Comparison of ENCODE assay signal across 27 mouse cellular contexts in the genomic region with DNA sequence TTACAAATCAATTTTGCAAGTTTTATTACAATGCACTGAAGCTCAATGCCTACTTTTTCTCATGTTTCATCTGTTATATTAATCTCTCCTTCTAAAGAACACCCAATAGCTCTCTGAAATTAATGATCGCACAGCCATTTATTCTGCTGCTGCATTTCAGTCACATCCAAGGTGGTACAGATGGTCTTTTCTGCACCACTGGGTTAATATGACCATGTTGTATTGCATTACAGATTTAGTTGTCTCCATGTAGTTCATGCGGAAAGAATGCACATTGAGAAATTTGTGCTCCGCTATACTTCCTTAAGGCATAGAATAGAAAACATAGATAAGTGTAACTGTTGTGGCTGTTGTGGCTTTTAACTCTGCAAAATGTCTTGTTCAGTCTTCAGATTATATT.
DNase-seq lines count a peak whose midpoint lies in the region; ATAC-seq and TF ChIP-seq lines count a peak whose summit lies in the region.
"Had no signal": no experiment of that assay in that cellular context is flagged by ENCODE, and none has a peak within 500 bp of the region (broad histone marks: within the 10 kb centered on the region; RNA-seq: fewer than 3 reads in every experiment).

No protein-coding gene starts in this region.

- H3K4me1 ChIP-seq in embryonic facial prominence, embryonic 14.5 days (ENCODE audit: control insufficient read depth, insufficient read depth, low read length), result no peaks in the 10 kb centered on the region
- H3K4me1 ChIP-seq in embryonic facial prominence, embryonic 10.5 days, result no peaks in the 10 kb centered on the region
- no peaks in the 10 kb centered on the region for H3K4me1 ChIP-seq in hindbrain, postnatal 0 days (ENCODE audit: insufficient read depth, low read length)
- no peaks in the 10 kb centered on the region for H3K4me1 ChIP-seq in hindbrain, embryonic 10.5 days (replicated peaks)
- H3K4me1 ChIP-seq in neural tube, embryonic 14.5 days (ENCODE audit: control insufficient read depth, insufficient read depth, low read length), result no peaks in the 10 kb centered on the region
- H3K4me1 ChIP-seq: forebrain, embryonic 13.5 days; heart, embryonic 15.5 days; midbrain, embryonic 15.5 days had no signal

- H3K27ac ChIP-seq in embryonic facial prominence, embryonic 14.5 days (replicated peaks; ENCODE audit: low read depth, low read length), result no peak overlapping the region
- no peak overlapping the region for H3K27ac ChIP-seq in embryonic facial prominence, embryonic 10.5 days (replicated peaks)
- no peak overlapping the region for H3K27ac ChIP-seq in hindbrain, postnatal 0 days
- H3K27ac ChIP-seq in hindbrain, embryonic 10.5 days, result no peak overlapping the region
- no peak overlapping the region for H3K27ac ChIP-seq in neural tube, embryonic 14.5 days (ENCODE audit: low read depth, low read length)
- H3K27ac ChIP-seq: forebrain, embryonic 13.5 days; heart, embryonic 10.5 days; heart, embryonic 15.5 days; liver, embryonic 14.5 days; macrophage; midbrain, embryonic 15.5 days had no signal

- peak; percentile 15 for DNase-seq in embryonic facial prominence, embryonic 14.5 days (ENCODE audit: low spot score)
- DNase-seq in embryonic facial prominence, embryonic 10.5 days (ENCODE audit: low spot score), result no peak
- DNase-seq in hindbrain, postnatal 0 days (ENCODE audit: low spot score), result peak; percentile 65
- no peak for DNase-seq in hindbrain, embryonic 10.5 days (ENCODE audit: low spot score)
- DNase-seq in neural tube, embryonic 10.5 days (ENCODE audit: extremely low spot score, low spot score), result no peak
- no peak for DNase-seq in right cerebral cortex, adult 2 months (ENCODE audit: low spot score in 2 of 2)
- DNase-seq: adrenal gland, postnatal 25 days; gastrocnemius, postnatal 25 days; heart, adult 11 months; kidney, adult 9 months; kidney, postnatal 10 days; layer of hippocampus, postnatal 36 days; liver; lung, adult 2 months; lung, postnatal 10 days; right cerebral cortex, postnatal 25 days; thymus, postnatal 14 days had no signal

- H3K4me3 ChIP-seq in embryonic facial prominence, embryonic 14.5 days (ENCODE audit: low read depth, low read length), result no peak overlapping the region
- no peak overlapping the region for H3K4me3 ChIP-seq in embryonic facial prominence, embryonic 10.5 days
- H3K4me3 ChIP-seq in hindbrain, postnatal 0 days (ENCODE audit: low read length), result no peak overlapping the region
- no peak overlapping the region for H3K4me3 ChIP-seq in hindbrain, embryonic 10.5 days
- H3K4me3 ChIP-seq in neural tube, embryonic 14.5 days (ENCODE audit: low read depth, low read length), result no peak overlapping the region
- H3K4me3 ChIP-seq: forebrain, embryonic 13.5 days; heart, embryonic 10.5 days; heart, embryonic 15.5 days; midbrain, embryonic 15.5 days; myocyte had no signal

- no peaks in the 10 kb centered on the region for H3K9me3 ChIP-seq in embryonic facial prominence, embryonic 14.5 days (ENCODE audit: control insufficient read depth, low read length)
- no peaks in the 10 kb centered on the region for H3K9me3 ChIP-seq in embryonic facial prominence, embryonic 10.5 days
- H3K9me3 ChIP-seq in hindbrain, postnatal 0 days (ENCODE audit: low read length), result no peaks in the 10 kb centered on the region
- no peaks in the 10 kb centered on the region for H3K9me3 ChIP-seq in hindbrain, embryonic 10.5 days
- H3K9me3 ChIP-seq in neural tube, embryonic 14.5 days (ENCODE audit: control insufficient read depth, low read length), result no peaks in the 10 kb centered on the region
- H3K9me3 ChIP-seq: forebrain, embryonic 13.5 days; heart, embryonic 10.5 days; heart, embryonic 15.5 days; midbrain, embryonic 15.5 days had no signal

- no peaks in the 10 kb centered on the region for H3K36me3 ChIP-seq in embryonic facial prominence, embryonic 14.5 days (ENCODE audit: control insufficient read depth, insufficient read depth, low read length)
- no peaks in the 10 kb centered on the region for H3K36me3 ChIP-seq in embryonic facial prominence, embryonic 10.5 days (replicated peaks)
- no peaks in the 10 kb centered on the region for H3K36me3 ChIP-seq in hindbrain, postnatal 0 days (ENCODE audit: insufficient read depth, low read length)
- no peaks in the 10 kb centered on the region for H3K36me3 ChIP-seq in hindbrain, embryonic 10.5 days
- no peaks in the 10 kb centered on the region for H3K36me3 ChIP-seq in neural tube, embryonic 14.5 days (ENCODE audit: control insufficient read depth, insufficient read depth, low read length)
- H3K36me3 ChIP-seq: heart, embryonic 10.5 days; heart, embryonic 15.5 days; midbrain, embryonic 15.5 days had no signal

- no peak for TF ChIP-seq CTCF in hindbrain, postnatal 0 days (IDR thresholded peaks at IDR 0.05; ENCODE audit: low read depth)

- 82% methylated on average over 3 of the region's 3 CpGs for WGBS in embryonic facial prominence, embryonic 14.5 days
- WGBS in embryonic facial prominence, embryonic 10.5 days, result 94% methylated on average over 3 of the region's 3 CpGs
- WGBS in hindbrain, postnatal 0 days, result 56% methylated on average over 3 of the region's 3 CpGs
- WGBS in hindbrain, embryonic 10.5 days, result 93% methylated on average over 3 of the region's 3 CpGs
- 76% methylated on average over 3 of the region's 3 CpGs for WGBS in neural tube, embryonic 14.5 days

- ATAC-seq in embryonic facial prominence, embryonic 14.5 days (ENCODE audit: low read depth), result 0 out of 2 replicates have a peak, but pooled peaks have one; percentile 37
- ATAC-seq in hindbrain, postnatal 0 days, result peak; percentile 86
- peak; percentile 44; the same call in 1 of the 2 replicates for ATAC-seq in neural tube, embryonic 14.5 days (ENCODE audit: low read depth)
- ATAC-seq: CD4-positive, CD25-positive, alpha-beta regulatory T cell, adult 4 months; forebrain, embryonic 13.5 days; intestine, postnatal 0 days; midbrain, embryonic 15.5 days had no signal

- H3K4me2 ChIP-seq in embryonic facial prominence, embryonic 14.5 days (ENCODE audit: low read depth, low read length), result no peak overlapping the region
- no peak overlapping the region for H3K4me2 ChIP-seq in hindbrain, postnatal 0 days (ENCODE audit: low read depth, low read length)
- H3K4me2 ChIP-seq in neural tube, embryonic 14.5 days (ENCODE audit: low read depth, low read length), result no peak overlapping the region
- H3K4me2 ChIP-seq: forebrain, embryonic 13.5 days; heart, embryonic 15.5 days; midbrain, embryonic 15.5 days had no signal

- no peaks in the 10 kb centered on the region for H3K27me3 ChIP-seq in embryonic facial prominence, embryonic 14.5 days (replicated peaks; ENCODE audit: control insufficient read depth, insufficient read depth, low read length)
- H3K27me3 ChIP-seq in embryonic facial prominence, embryonic 10.5 days (replicated peaks; ENCODE audit: low read depth, poor library complexity, severe bottlenecking), result no peaks in the 10 kb centered on the region
- no peaks in the 10 kb centered on the region for H3K27me3 ChIP-seq in hindbrain, postnatal 0 days (ENCODE audit: insufficient read depth, low read length)
- no peaks in the 10 kb centered on the region for H3K27me3 ChIP-seq in hindbrain, embryonic 10.5 days (ENCODE audit: insufficient read depth, poor library complexity, severe bottlenecking)
- no peaks in the 10 kb centered on the region for H3K27me3 ChIP-seq in neural tube, embryonic 14.5 days (ENCODE audit: control insufficient read depth, insufficient read depth, low read length)
- H3K27me3 ChIP-seq: forebrain, embryonic 13.5 days; heart, embryonic 15.5 days; midbrain, embryonic 15.5 days had no signal

- no peak overlapping the region for H3K9ac ChIP-seq in embryonic facial prominence, embryonic 14.5 days (ENCODE audit: low read depth, low read length)
- no peak overlapping the region for H3K9ac ChIP-seq in hindbrain, postnatal 0 days (replicated peaks; ENCODE audit: low read length)
- H3K9ac ChIP-seq in neural tube, embryonic 14.5 days (replicated peaks; ENCODE audit: low read depth, low read length), result no peak overlapping the region
- H3K9ac ChIP-seq: forebrain, embryonic 13.5 days; heart, embryonic 15.5 days; liver, embryonic 14.5 days; midbrain, embryonic 15.5 days had no signal

Comparison
In these comparisons a context has a peak if more than half of its experiments do, and no peak if none do; other contexts are left out.
1. DNase-seq: peak in embryonic facial prominence, embryonic 14.5 days (single experiment) and hindbrain, postnatal 0 days (single experiment); none in embryonic facial prominence, embryonic 10.5 days (single experiment), hindbrain, embryonic 10.5 days (single experiment), neural tube, embryonic 10.5 days (single experiment) and right cerebral cortex, adult 2 months (0 of 2).
2. Peak in every context shown above with its lines, with median percentiles within 50 percentile points of each other: ATAC-seq.